Mouse (Mus musculus) bone marrow, adult 2 months (tissue): ENCODE data around the gene Phkg1.

Source experiments
- CTCF ChIP-seq: fragments of 200-500 bp; IDR thresholded peaks from 2 replicates; pipeline ENCODE4 v1.5.1; 2011; ENCODE audit warnings: low read length, control low read depth; ENCODE audit not compliant: control insufficient read depth, insufficient read depth
- POLR2A ChIP-seq: fragments of 200-500 bp; IDR thresholded peaks from 2 replicates; pipeline ENCODE4 v1.6.1; 2011; ENCODE audit warnings: low read depth, mild to moderate bottlenecking, control low read depth, low read length, borderline replicate concordance; ENCODE audit not compliant: control insufficient read depth

DNA sequence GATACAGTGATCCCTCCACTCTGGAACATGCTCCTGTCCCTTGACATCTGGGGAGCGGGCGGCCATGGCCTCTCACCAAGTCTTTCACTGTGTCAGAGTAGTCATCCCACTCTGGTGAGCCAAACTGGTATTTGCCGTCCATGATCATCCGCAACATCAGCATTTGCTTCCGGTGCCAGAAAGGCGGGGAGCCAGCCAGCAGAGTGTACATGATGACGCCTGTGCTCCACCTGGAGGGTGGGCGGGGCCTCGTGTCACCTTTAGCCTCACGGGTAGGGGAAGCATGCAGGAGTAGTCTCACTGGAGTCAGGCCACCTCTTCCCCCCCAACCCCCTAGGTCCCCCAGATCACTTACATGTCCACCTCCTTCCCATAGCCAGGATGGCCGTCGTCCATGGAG, 32.5 kb downstream of the Phkg1 start:
- TF ChIP-seq POLR2A (no peak), CTCF (no peak)
